Mouse (Mus musculus) testis, adult 2 months (tissue): ENCODE data around the gene Rab5b.

Experiments
- CTCF ChIP-seq: fragments of 200-500 bp; IDR thresholded peaks from 2 replicates; pipeline ENCODE4 v1.5.1; 2012; ENCODE audit warnings: low read depth, mild to moderate bottlenecking, inconsistent platforms, low read length, moderate library complexity; ENCODE audit not compliant: control insufficient read depth, insufficient read depth, insufficient replicate concordance
- POLR2A ChIP-seq: fragments of 200-500 bp; IDR thresholded peaks from 2 replicates; pipeline ENCODE4 v1.6.1; 2012; ENCODE audit warnings: low read depth, mild to moderate bottlenecking, inconsistent platforms, low read length, moderate library complexity; ENCODE audit not compliant: control insufficient read depth

GRCm38 (mm10) chr10:128728059-128728458 is 32.0 kb upstream of the Rab5b start:
- TF ChIP-seq CTCF (no peak), POLR2A (no peak)
